Mouse (Mus musculus) gonadal fat pad, adult 2 months (tissue): ENCODE measurements around the gene Gas8. TPM values are rescaled to one million over a fixed set of nuclear protein-coding genes. Genes with fewer than 3 reads are reported as not detected.
"Not testable (repeated sequence)": the region's sequence is repeated elsewhere in the genome, so short reads cannot be mapped to it uniquely, and the experiment has no call there.

Experiments
- DNase-seq: peaks from one replicate; pipeline ENCODE4 v3.0.0-alpha.2; 2012; ENCODE audit warnings: low read depth
- polyA plus RNA-seq: library from polyadenylated mRNA; depleted of rRNA; stranded (reverse); fragments of >200 nt; gene quantifications from 2 replicates; pipeline ENCODE4 v1.2.3, GENCODE M21; 2012; rRNA removed

The Gas8 gene
- polyA plus RNA-seq: 8.3 and 11.3 TPM in 2 replicates

GRCm38 (mm10) chr8:123518667-123519066 lies at the start of gene Gas8:
Gene Gas8, plus strand, starts transcription at chr8:123518834.
- no peak for DNase-seq

GRCm38 (mm10) chr8:123472991-123473390 lies 45.6 kb upstream of the Gas8 start:
- DNase-seq: not testable (repeated sequence)

GRCm38 (mm10) chr8:123474549-123474948 lies 44.1 kb upstream of the Gas8 start:
- DNase-seq: not testable (repeated sequence)

- DNase-seq: no peak
Measured at GRCm38 (mm10) chr8:123476911-123477736, 41.5 kb upstream of the Gas8 start.

- no peak for DNase-seq
Measured at GRCm38 (mm10) chr8:123477737-123478258, 40.8 kb upstream of the Gas8 start, which contains the start of gene Afg3l1. Gene Afg3l1, plus strand, starts transcription at chr8:123477903.

GRCm38 (mm10) chr8:123478456-123479218 lies 40.0 kb upstream of the Gas8 start:
- DNase-seq: no peak

GRCm38 (mm10) chr8:123482627-123483026 lies 36.0 kb upstream of the Gas8 start:
- no peak for DNase-seq

- DNase-seq: no peak
Measured at GRCm38 (mm10) chr8:123491280-123492075, 27.2 kb upstream of the Gas8 start.

GRCm38 (mm10) chr8:123492898-123493297 lies 25.7 kb upstream of the Gas8 start:
- no peak for DNase-seq

GRCm38 (mm10) chr8:123497699-123498098 lies 20.9 kb upstream of the Gas8 start:
- DNase-seq: no peak

- DNase-seq: no peak
Measured at GRCm38 (mm10) chr8:123498963-123499362, 19.7 kb upstream of the Gas8 start.

GRCm38 (mm10) chr8:123499556-123499955 lies 19.1 kb upstream of the Gas8 start:
- DNase-seq: no peak

GRCm38 (mm10) chr8:123502192-123502591 lies 16.4 kb upstream of the Gas8 start:
- DNase-seq: no peak

- DNase-seq: no peak
Measured at GRCm38 (mm10) chr8:123503801-123504467, 14.7 kb upstream of the Gas8 start.

GRCm38 (mm10) chr8:123504591-123505195 lies 13.9 kb upstream of the Gas8 start:
- no peak for DNase-seq

GRCm38 (mm10) chr8:123505267-123505666 lies 13.4 kb upstream of the Gas8 start:
- DNase-seq: no peak

- DNase-seq: no peak
Measured at GRCm38 (mm10) chr8:123505695-123506094, 12.9 kb upstream of the Gas8 start.

GRCm38 (mm10) chr8:123507153-123507552 lies 11.5 kb upstream of the Gas8 start:
- DNase-seq: no peak

- no peak for DNase-seq
Measured at GRCm38 (mm10) chr8:123510819-123511218, 7.8 kb upstream of the Gas8 start.

GRCm38 (mm10) chr8:123514136-123514535 lies 4.5 kb upstream of the Gas8 start:
- no peak for DNase-seq
